Mouse (Mus musculus) heart, adult 2 months (tissue): ENCODE results near the gene Obp2a. TPM values are rescaled to one million over a fixed set of nuclear protein-coding genes. Genes with fewer than 3 reads are reported as not detected.

ENCODE experiments used
- DNase-seq, 2 experiments: peaks; one replicate each; pipeline ENCODE4 v3.0.0; 2021
- H3K27ac ChIP-seq: fragments of 200-600 bp; 2 replicates; pipeline ENCODE4 v1.8.1; 2022
- H3K27me3 ChIP-seq: fragments of 200-500 bp; 2 replicates; pipeline ENCODE4 v1.6.1; 2012; ENCODE audit warnings: mild to moderate bottlenecking, low read length, inconsistent platforms, mixed read lengths; ENCODE audit not compliant: control insufficient read depth, insufficient read depth
- H3K36me3 ChIP-seq: fragments of 200-500 bp; 2 replicates; pipeline ENCODE4 v1.6.1; 2012; ENCODE audit warnings: low read length, inconsistent platforms; ENCODE audit not compliant: control insufficient read depth, insufficient read depth
- H3K4me1 ChIP-seq: fragments of 200-500 bp; 2 replicates; pipeline ENCODE4 v1.6.1; 2011; ENCODE audit warnings: low read length; ENCODE audit not compliant: control insufficient read depth, insufficient read depth
- H3K4me3 ChIP-seq: fragments of 200-600 bp; 2 replicates; pipeline ENCODE4 v1.8.1; 2022
- H3K79me2 ChIP-seq: fragments of 200-500 bp; replicated peaks from 2 replicates; pipeline ENCODE4 v1.6.1; 2012; ENCODE audit warnings: mild to moderate bottlenecking, inconsistent platforms, low read length, moderate library complexity, mixed read lengths; ENCODE audit not compliant: control insufficient read depth, insufficient read depth
- H3K9ac ChIP-seq: fragments of 200-500 bp; 2 replicates; pipeline ENCODE4 v1.6.1; 2012; ENCODE audit warnings: low read depth, mild to moderate bottlenecking, control low read depth, inconsistent platforms, low read length, mixed read lengths
- CTCF ChIP-seq: fragments of 200-600 bp; IDR thresholded peaks from 2 replicates; pipeline ENCODE4 v1.8.1; 2022; ENCODE audit warnings: antibody characterized with exemption, mild to moderate bottlenecking, moderate library complexity
- EP300 ChIP-seq: fragments of 200-500 bp; IDR thresholded peaks from 2 replicates; pipeline ENCODE4 v1.6.1; 2011; ENCODE audit warnings: low read depth, low read length, control low read depth; ENCODE audit not compliant: insufficient read depth
- POLR2A ChIP-seq: fragments of 200-500 bp; IDR thresholded peaks from 2 replicates; pipeline ENCODE4 v1.6.1; 2011; ENCODE audit warnings: mild to moderate bottlenecking, low read depth, low read length, control low read depth; ENCODE audit not compliant: insufficient read depth
- WGBS: fragments of 180-500 bp; shearing (Covaris S2); methylation state at CpG from one replicate; pipeline ENCODE4 v1.1.7; 2018; 5-methylcytosine and 5-hydroxymethylcytosine counted together
- intact Hi-C: fragments of 180-260 bp; cut with DNase I; formaldehyde crosslinking; loops from one replicate; pipeline ENCODE4 v1.15.1; 2025
- polyA plus RNA-seq: library from polyadenylated mRNA; depleted of rRNA; stranded (reverse); fragments of >200 nt; gene quantifications from 2 replicates; pipeline ENCODE4 v1.2.3, GENCODE M21; 2012
- total RNA-seq, 2 experiments: library from RNA; stranded (reverse); gene quantifications; 2 replicates each; pipeline ENCODE4 v1.2.3; 2021

Obp2a gene
- total and polyA plus RNA-seq, 3 experiments, result not detected

DNA sequence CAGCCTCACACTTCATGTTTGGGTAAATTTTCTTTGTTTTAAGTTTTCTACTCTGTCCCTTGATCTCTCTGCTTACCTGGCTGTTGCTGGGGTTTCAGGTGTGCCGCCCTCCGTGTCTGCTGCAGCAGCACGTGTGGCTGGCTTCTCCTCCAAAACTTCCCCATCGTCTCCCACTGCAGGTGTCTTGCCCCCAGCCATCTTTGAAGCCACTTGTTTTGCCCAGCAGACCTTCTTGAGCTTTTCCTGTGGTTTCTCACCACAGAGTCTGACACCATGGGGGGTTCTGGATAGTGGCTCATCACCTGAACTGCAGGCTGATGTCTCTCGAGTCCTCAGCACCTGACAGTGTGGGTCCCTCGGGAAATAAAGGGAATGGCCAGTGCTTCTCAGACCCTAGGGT lies 20.3 kb upstream of the Obp2a start:
- H3K4me1 ChIP-seq, result no peaks in the 10 kb centered on the region
- H3K36me3 ChIP-seq, result no peaks in the 10 kb centered on the region
- H3K27me3 ChIP-seq, result no peaks in the 10 kb centered on the region
- H3K27ac ChIP-seq, result no peak overlapping the region
- intact Hi-C loops, result no loop called here
- TF ChIP-seq EP300 (no peak), POLR2A (no peak), CTCF (no peak)
- no peak overlapping the region for H3K4me3 ChIP-seq
- DNase-seq, result no peak
- H3K79me2 ChIP-seq, result no peaks in the 10 kb centered on the region
- 78% methylated on average over 6 of the region's 6 CpGs for WGBS
- H3K9ac ChIP-seq, result no peak overlapping the region

DNA sequence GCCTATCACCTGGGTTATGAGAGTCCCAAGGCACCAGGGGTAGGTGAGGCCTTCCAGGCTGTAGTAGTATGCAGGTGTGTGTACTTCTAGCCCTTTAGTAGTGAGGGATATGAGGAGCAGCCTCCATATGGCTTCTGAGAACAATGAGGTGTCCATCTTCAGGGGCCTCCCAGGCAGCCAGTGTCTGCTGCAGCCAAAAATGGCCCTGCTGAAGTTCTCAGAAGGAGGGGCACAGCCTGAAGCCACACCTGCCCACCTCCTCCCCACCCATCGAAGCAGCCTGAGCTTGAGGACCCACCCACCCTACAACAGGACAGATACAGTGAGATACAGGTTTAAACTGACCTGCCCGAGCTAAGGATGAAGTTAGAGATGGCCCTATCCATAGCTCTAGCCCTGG lies 17.4 kb upstream of the Obp2a start, which contains the start of gene Lcn10:
TSS of gene Lcn10 (plus strand) at position 301 of the 400 bp plus-strand sequence.
- Histone ChIP-seq H3K9ac (no peak within 1 kb of the TSS), H3K4me3 (no peak within 1 kb of the TSS), H3K79me2 (no peaks in the 10 kb centered on the region), H3K27ac (no peak within 1 kb of the TSS), H3K4me1 (no peaks in the 10 kb centered on the region), H3K27me3 (no peaks in the 10 kb centered on the region), H3K36me3 (no peaks in the 10 kb centered on the region)
- TF ChIP-seq CTCF (no peak), POLR2A (no peak), EP300 (no peak)
- 59% methylated on average over 2 of the region's 2 CpGs for WGBS
- intact Hi-C loops, result no loop called here
- DNase-seq, result no peak

- Histone ChIP-seq H3K36me3 (no peaks in the 10 kb centered on the region), H3K9ac (no peak overlapping the region), H3K27ac (no peak overlapping the region), H3K4me3 (no peak overlapping the region), H3K4me1 (no peaks in the 10 kb centered on the region), H3K79me2 (no peaks in the 10 kb centered on the region), H3K27me3 (no peaks in the 10 kb centered on the region)
- no peak for DNase-seq
- WGBS, result 69% methylated on average over 4 of the region's 4 CpGs
- TF ChIP-seq CTCF (no peak), EP300 (no peak), POLR2A (no peak)
- intact Hi-C loops, result no loop called here
Observed at GRCm38 (mm10) chr2:25686941-25687340, 12.9 kb upstream of the Obp2a start.

- no peak for TF ChIP-seq POLR2A
- peak; percentile 89 for TF ChIP-seq CTCF
- no peak for TF ChIP-seq EP300
- no peak overlapping the region for H3K9ac ChIP-seq
- intact Hi-C loops, result no loop called here
- no peaks in the 10 kb centered on the region; the same call in 1 of the 2 replicates for H3K4me1 ChIP-seq
- H3K36me3 ChIP-seq, result no peaks in the 10 kb centered on the region
- no peaks in the 10 kb centered on the region for H3K79me2 ChIP-seq
- H3K4me3 ChIP-seq, result no peak overlapping the region
- H3K27ac ChIP-seq, result no peak overlapping the region
- DNase-seq, result peak; percentile 48 to 66
- H3K27me3 ChIP-seq, result no peaks in the 10 kb centered on the region; the same call in 1 of the 2 replicates
Observed at GRCm38 (mm10) chr2:25694605-25695004, 5.2 kb upstream of the Obp2a start.

DNA sequence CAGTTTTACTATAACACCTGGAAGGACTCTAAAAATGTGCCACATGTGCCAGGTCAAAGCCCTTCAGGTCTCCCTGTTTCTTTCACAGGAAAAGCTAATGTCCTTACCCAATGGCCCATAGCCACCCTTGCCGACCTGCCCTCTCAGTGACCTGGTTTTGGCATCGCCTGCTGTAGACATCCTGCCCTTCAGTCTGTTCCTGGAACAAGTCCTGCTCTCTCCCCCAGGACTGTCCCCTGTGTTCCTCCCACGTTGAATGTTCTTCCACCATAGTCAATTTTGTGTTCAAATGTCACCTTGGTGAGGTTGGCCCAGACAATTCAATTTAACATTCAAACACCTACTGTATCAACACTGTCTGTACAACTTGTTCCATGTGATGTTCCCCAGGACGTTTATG lies 2.9 kb upstream of the Obp2a start:
- 37% methylated on average over 4 of the region's 4 CpGs for WGBS

DNA sequence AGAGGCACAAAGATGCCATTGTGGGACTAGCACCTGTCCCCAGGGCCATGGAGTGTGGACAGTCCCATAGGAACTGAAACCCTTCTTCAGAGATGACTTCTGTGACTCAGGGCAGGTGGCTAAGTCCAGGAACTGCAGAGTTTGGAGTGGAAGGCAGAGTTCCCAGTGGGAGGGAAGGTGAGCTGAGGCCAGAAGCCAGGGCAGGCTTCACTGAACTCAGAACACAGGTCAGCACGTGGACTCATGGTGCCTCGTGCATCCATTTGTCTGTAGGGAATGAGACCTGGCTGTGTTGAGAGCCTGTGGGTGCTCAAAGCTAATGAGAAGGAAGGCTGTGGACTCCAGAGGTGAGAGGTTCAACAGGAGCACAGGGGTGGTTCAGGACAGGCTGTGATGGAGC lies 1.1 kb upstream of the Obp2a start:
- no peaks in the 10 kb centered on the region for H3K27me3 ChIP-seq
- no peaks in the 10 kb centered on the region for H3K36me3 ChIP-seq
- H3K79me2 ChIP-seq, result no peaks in the 10 kb centered on the region
- H3K27ac ChIP-seq, result no peak overlapping the region
- WGBS, result 88% methylated on average over 2 of the region's 2 CpGs
- TF ChIP-seq CTCF (no peak), POLR2A (no peak), EP300 (no peak)
- H3K4me3 ChIP-seq, result no peak overlapping the region
- intact Hi-C loops, result no loop called here
- no peak for DNase-seq
- H3K9ac ChIP-seq, result no peak overlapping the region
- peaks cover 2% of the 10 kb centered on the region; the same call in 1 of the 2 replicates for H3K4me1 ChIP-seq

More for the DNA sequence above, 2.9 kb upstream of the Obp2a start:
- TF ChIP-seq CTCF (no peak), POLR2A (no peak), EP300 (no peak)
- Histone ChIP-seq H3K36me3 (no peaks in the 10 kb centered on the region), H3K9ac (no peak overlapping the region), H3K79me2 (no peaks in the 10 kb centered on the region), H3K27ac (no peak overlapping the region), H3K27me3 (no peaks in the 10 kb centered on the region; the same call in 1 of the 2 replicates), H3K4me1 (peaks cover 2% of the 10 kb centered on the region; the same call in 1 of the 2 replicates), H3K4me3 (no peak overlapping the region)
- DNase-seq, result peak in 1 of 2 experiments; percentile 13
- intact Hi-C loops, result no loop called here
